Mouse (Mus musculus) B cell, adult 62 days (primary cell): Measurements from ENCODE around the gene Slc22a2. TPM values are rescaled to one million over a fixed set of nuclear protein-coding genes. Genes with fewer than 3 reads are reported as not detected.

Experiments used
- total RNA-seq: library from RNA; stranded (reverse); gene quantifications from 4 replicates; pipeline ENCODE4 v1.2.4, GENCODE M21; 2023

Slc22a2 gene
- total RNA-seq, result not detected in 4 replicates

DNA sequence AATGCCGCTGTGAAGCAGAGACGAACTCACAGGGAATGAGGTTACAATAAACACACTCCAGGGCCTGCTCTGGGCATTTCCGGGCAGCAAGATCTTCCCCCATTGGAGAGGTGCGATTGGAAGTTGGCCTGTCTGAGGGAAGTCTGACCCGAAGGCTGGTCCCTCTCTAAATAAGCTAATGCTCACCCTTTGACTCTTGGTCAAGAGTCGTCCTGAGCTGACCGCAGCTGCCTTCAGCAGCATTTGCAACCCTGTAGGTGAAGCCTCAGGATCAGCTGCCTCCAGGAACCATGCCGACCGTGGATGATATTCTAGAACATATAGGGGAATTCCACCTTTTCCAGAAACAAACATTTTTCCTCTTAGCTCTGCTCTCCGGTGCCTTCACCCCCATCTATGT is at the start of gene Slc22a2:
Slc22a2 (plus strand) TSS at position 142 of the 400 bp plus-strand sequence.

DNA sequence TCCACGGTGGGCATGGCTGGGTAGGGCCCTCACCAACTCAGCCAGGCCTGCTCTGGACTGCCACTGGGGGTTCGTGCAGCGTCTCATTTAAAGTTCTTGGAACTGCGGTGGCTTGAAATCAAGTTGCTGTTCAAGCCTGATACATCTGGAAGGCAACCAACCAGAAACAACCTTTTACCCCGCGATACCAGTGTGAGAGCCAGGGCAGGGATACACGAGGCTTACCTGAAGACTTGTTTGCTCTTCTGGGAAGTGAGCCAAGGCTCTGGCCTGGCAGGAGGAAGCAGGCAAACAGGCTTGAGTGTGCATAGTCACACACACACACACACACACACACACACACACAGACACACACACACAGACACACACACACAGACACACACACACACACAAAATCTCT is 91.7 kb downstream of the Slc22a2 start, which contains the start of gene Slc22a1:
Slc22a1 (minus strand) TSS at position 184 of the 400 bp plus-strand sequence.

Other genes with a start within 250 kb of the Slc22a2 start
- gene Plg, start 205.5 kb upstream of the Slc22a2 start, total RNA-seq, result not detected in 4 replicates
- 0.85 to 1.7 TPM (median 1.0 TPM) in 4 replicates for gene Slc22a3, start 76.4 kb upstream of the Slc22a2 start, total RNA-seq
- not detected in 4 replicates for gene Slc22a1, start 91.7 kb downstream of the Slc22a2 start, total RNA-seq
- 9.4 to 12.3 TPM (median 11.5 TPM) in 4 replicates for gene Igf2r, start 185.5 kb downstream of the Slc22a2 start, total RNA-seq